Mouse (Mus musculus) monocyte, adult 5-6 weeks (primary cell): Measurements from ENCODE around the gene Ubqlnl. TPM values are rescaled to one million over a fixed set of nuclear protein-coding genes. Genes with fewer than 3 reads are reported as not detected.

Experiments used
- ATAC-seq: fragments of 153-309, 156-312 bp; replicated peaks from 2 replicates; pipeline ENCODE4 v1.8.0; 2017; ENCODE audit warnings: mild to moderate bottlenecking; ENCODE audit not compliant: low TSS enrichment, insufficient number of reproducible peaks, severe bottlenecking, poor library complexity, low FRiP score
- total RNA-seq: library from RNA; stranded (forward); fragments of 200-1000, 200-491, 200-594 nt; gene quantifications from 3 replicates; pipeline ENCODE4 v1.2.3, GENCODE M21; 2017

Gene Ubqlnl
- total RNA-seq = not detected in 3 replicates

GRCm38 (mm10) chr7:104150456-104150855 is at the start of gene Ubqlnl:
Gene Ubqlnl, minus strand, starts transcription at chr7:104150556.
- ATAC-seq = no peak

- ATAC-seq = peak; percentile 88
These were observed 49.5 kb upstream of the Ubqlnl start for GRCm38 (mm10) chr7:104199822-104200221.

- ATAC-seq = no peak
These were observed 45.5 kb upstream of the Ubqlnl start, which contains the start of gene Olfr649 for GRCm38 (mm10) chr7:104195885-104196284. Gene Olfr649, minus strand, starts transcription at chr7:104195985.

- ATAC-seq = no peak
These were observed 40.9 kb upstream of the Ubqlnl start for GRCm38 (mm10) chr7:104191275-104191674.

GRCm38 (mm10) chr7:104183292-104183691 is 32.9 kb upstream of the Ubqlnl start, which contains the start of gene Olfr648:
Gene Olfr648, minus strand, starts transcription at chr7:104183392.
- ATAC-seq = no peak

- no peak for ATAC-seq
These were observed 28.7 kb upstream of the Ubqlnl start for GRCm38 (mm10) chr7:104179074-104179473.

- ATAC-seq = no peak
These were observed 28.2 kb upstream of the Ubqlnl start for GRCm38 (mm10) chr7:104178422-104179054.

- ATAC-seq = no peak
These were observed 24.7 kb upstream of the Ubqlnl start for GRCm38 (mm10) chr7:104175085-104175484.

- 0 out of 2 replicates have a peak, but pooled peaks have one; percentile 27 for ATAC-seq
These were observed 19.4 kb upstream of the Ubqlnl start for GRCm38 (mm10) chr7:104169634-104170204.

GRCm38 (mm10) chr7:104167105-104167504 is 16.7 kb upstream of the Ubqlnl start:
- no peak for ATAC-seq

- ATAC-seq = no peak
These were observed 7.2 kb downstream of the Ubqlnl start, which contains the start of gene Ubqln3 for GRCm38 (mm10) chr7:104143179-104143578. Gene Ubqln3, minus strand, starts transcription at chr7:104143279.

- no peak for ATAC-seq
These were observed 13.1 kb downstream of the Ubqlnl start, which contains the start of gene Olfr643 for GRCm38 (mm10) chr7:104137305-104137704. Gene Olfr643, minus strand, starts transcription at chr7:104137405.

GRCm38 (mm10) chr7:104129726-104130125 is 20.6 kb downstream of the Ubqlnl start, which contains the start of gene Ubqln5:
Gene Ubqln5, minus strand, starts transcription at chr7:104129826.
- ATAC-seq = no peak

- no peak for ATAC-seq
These were observed 45.7 kb downstream of the Ubqlnl start, which contains the start of gene Olfr646 for GRCm38 (mm10) chr7:104104757-104104972. Gene Olfr646, plus strand, starts transcription at chr7:104104873.

GRCm38 (mm10) chr7:104103913-104104756 is 46.2 kb downstream of the Ubqlnl start:
- no peak for ATAC-seq

Other genes with a start within 250 kb of the Ubqlnl start
- gene Olfr65, start 247.1 kb downstream of the Ubqlnl start, total RNA-seq = not detected in 3 replicates
- not detected in 3 replicates for gene Olfr631, start 221.7 kb downstream of the Ubqlnl start, total RNA-seq
- gene Olfr632, start 216.2 kb downstream of the Ubqlnl start, total RNA-seq = not detected in 3 replicates
- gene Olfr633, start 206.1 kb downstream of the Ubqlnl start, total RNA-seq = not detected in 3 replicates
- gene Olfr635, start 179.4 kb downstream of the Ubqlnl start, total RNA-seq = 0.11 TPM in 1 of 3 replicates, not detected in the others
- gene Olfr638, start 151.8 kb downstream of the Ubqlnl start, total RNA-seq = not detected in 3 replicates
- gene Olfr639, start 133.3 kb downstream of the Ubqlnl start, total RNA-seq = not detected in 3 replicates
- gene Olfr640, start 125.0 kb downstream of the Ubqlnl start, total RNA-seq = not detected in 3 replicates
- gene Olfr641, start 115.1 kb downstream of the Ubqlnl start, total RNA-seq = not detected in 3 replicates
- gene Olfr642, start 97.9 kb downstream of the Ubqlnl start, total RNA-seq = not detected in 3 replicates
- not detected in 3 replicates for gene 4930516K23Rik, start 89.1 kb downstream of the Ubqlnl start, total RNA-seq
- not detected in 3 replicates for gene Olfr644, start 78.7 kb downstream of the Ubqlnl start, total RNA-seq
- not detected in 3 replicates for gene Olfr645, start 65.1 kb downstream of the Ubqlnl start, total RNA-seq
- gene Olfr646, start 45.7 kb downstream of the Ubqlnl start, total RNA-seq = not detected in 3 replicates
- not detected in 3 replicates for gene Ubqln5, start 20.7 kb downstream of the Ubqlnl start, total RNA-seq
- gene Olfr643, start 13.2 kb downstream of the Ubqlnl start, total RNA-seq = not detected in 3 replicates
- gene Ubqln3, start 7.3 kb downstream of the Ubqlnl start, total RNA-seq = 0.21 TPM in 1 of 3 replicates, not detected in the others
- not detected in 3 replicates for gene Olfm5, start 14.3 kb upstream of the Ubqlnl start, total RNA-seq
- gene Olfr648, start 32.8 kb upstream of the Ubqlnl start, total RNA-seq = not detected in 3 replicates
- not detected in 3 replicates for gene Olfr649, start 45.4 kb upstream of the Ubqlnl start, total RNA-seq
- 0.21 to 1.6 TPM in 2 of 3 replicates, not detected in the other for gene Trim6, start 68.2 kb upstream of the Ubqlnl start, total RNA-seq
- 41.8 to 60.5 TPM (median 42.8 TPM) in 3 replicates for gene Trim34a, start 93.9 kb upstream of the Ubqlnl start, total RNA-seq
- 16.7 to 39.3 TPM (median 25.4 TPM) in 3 replicates for gene Trim5, start 137.5 kb upstream of the Ubqlnl start, total RNA-seq
- 151 to 341 TPM (median 152 TPM) in 3 replicates for gene Trim12a, start 164.9 kb upstream of the Ubqlnl start, total RNA-seq
- gene Trim34b, start 178.9 kb upstream of the Ubqlnl start, total RNA-seq = 1.6 to 6.2 TPM (median 1.8 TPM) in 3 replicates
- gene Trim12c, start 202.8 kb upstream of the Ubqlnl start, total RNA-seq = 38.3 to 79.6 TPM (median 51.5 TPM) in 3 replicates
- gene Trim30b, start 219.3 kb upstream of the Ubqlnl start, total RNA-seq = 23.5 to 27.5 TPM (median 27.2 TPM) in 3 replicates